19 mouse cellular contexts compared by ENCODE assay signal in the genomic region with DNA sequence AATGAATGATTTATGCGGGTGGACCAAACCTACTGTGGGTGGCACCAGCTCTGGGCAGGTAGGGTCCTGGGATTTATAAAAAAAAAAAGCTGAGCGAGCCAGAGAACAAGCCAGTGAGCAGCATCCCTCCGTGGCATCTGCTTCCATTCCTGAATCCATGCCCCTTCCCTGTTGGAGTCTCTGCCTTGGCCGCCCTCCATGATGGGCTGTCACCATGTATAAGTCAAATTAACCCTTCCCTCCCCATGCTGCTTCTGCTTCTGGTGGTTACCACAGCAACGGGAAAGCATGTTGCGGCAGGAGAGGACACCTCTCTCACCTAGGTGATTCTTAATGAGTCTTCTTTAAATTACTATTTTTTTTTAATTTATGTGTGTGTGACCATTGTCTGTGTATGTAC.
"Had no signal": no experiment of that assay in that cellular context is flagged by ENCODE, and none has a peak within 500 bp of the region (broad histone marks: within the 10 kb centered on the region; RNA-seq: fewer than 3 reads in every experiment).

No protein-coding gene starts in this region.

- H3K4me1 ChIP-seq: liver, embryonic 13.5 days; liver, embryonic 15.5 days; lung, embryonic 15.5 days; stomach, embryonic 15.5 days had no signal

- H3K9ac ChIP-seq: liver, embryonic 13.5 days; liver, embryonic 15.5 days; liver, postnatal 0 days; lung, embryonic 15.5 days; midbrain, embryonic 13.5 days; midbrain, embryonic 15.5 days; neural tube, embryonic 12.5 days; stomach, embryonic 15.5 days had no signal

- DNase-seq: liver, embryonic 13.5 days; liver, postnatal 0 days; lung, adult 2 months; lung, postnatal 14 days; lung, postnatal 36 days; right cerebral cortex, postnatal 14 days; thymus, adult 2 months; thymus, postnatal 25 days; thymus, postnatal 4 days had no signal

- H3K27me3 ChIP-seq: liver, embryonic 13.5 days; liver, embryonic 15.5 days; midbrain, embryonic 13.5 days; midbrain, embryonic 15.5 days; neural tube, embryonic 12.5 days; stomach, embryonic 15.5 days had no signal

- ATAC-seq: liver, postnatal 0 days; lung, postnatal 0 days; midbrain, embryonic 13.5 days; midbrain, embryonic 15.5 days had no signal

- H3K4me2 ChIP-seq: liver, embryonic 13.5 days; liver, embryonic 15.5 days; lung, embryonic 15.5 days; midbrain, embryonic 11.5 days; midbrain, embryonic 13.5 days; midbrain, embryonic 15.5 days; neural tube, embryonic 12.5 days; stomach, embryonic 15.5 days had no signal

- H3K9me3 ChIP-seq: liver, embryonic 15.5 days; lung, embryonic 15.5 days; midbrain, embryonic 13.5 days; midbrain, embryonic 15.5 days; neural tube, embryonic 12.5 days; stomach, embryonic 15.5 days had no signal

- H3K27ac ChIP-seq: liver, embryonic 13.5 days; liver, embryonic 15.5 days; lung, embryonic 15.5 days; macrophage; midbrain, embryonic 13.5 days; midbrain, embryonic 15.5 days; neural tube, embryonic 12.5 days; stomach, embryonic 15.5 days; stomach, postnatal 0 days had no signal

- H3K36me3 ChIP-seq: liver, embryonic 13.5 days; liver, embryonic 15.5 days; lung, embryonic 15.5 days; midbrain, embryonic 13.5 days; midbrain, embryonic 15.5 days; neural tube, embryonic 12.5 days; stomach, embryonic 15.5 days had no signal

- H3K4me3 ChIP-seq: liver, embryonic 13.5 days; liver, embryonic 15.5 days; lung, embryonic 15.5 days; midbrain, embryonic 13.5 days; midbrain, embryonic 15.5 days; neural tube, embryonic 12.5 days; stomach, embryonic 15.5 days had no signal
